Comparison of ENCODE assay signal across 11 mouse cellular contexts in genomic region chr7:122352566-122353277, GRCm38 (mm10).
A peak's percentile ranks its signal among the peaks of the same experiment; 100 is the strongest.
DNase-seq lines count a peak whose midpoint lies in the region; ATAC-seq lines count a peak whose summit lies in the region.
"Had no signal": no experiment of that assay in that cellular context is flagged by ENCODE, and none has a peak within 500 bp of the region (broad histone marks: within the 10 kb centered on the region; RNA-seq: fewer than 3 reads in every experiment).

No protein-coding gene starts in this region.

- no peaks in the 10 kb centered on the region for H3K36me3 ChIP-seq in forebrain, embryonic 13.5 days (ENCODE audit: poor library complexity, severe bottlenecking)
- no peaks in the 10 kb centered on the region for H3K36me3 ChIP-seq in stomach, embryonic 15.5 days
- H3K36me3 ChIP-seq: G1E had no signal

- no peak overlapping the region for H3K9ac ChIP-seq in forebrain, embryonic 13.5 days
- H3K9ac ChIP-seq in stomach, embryonic 15.5 days: no peak overlapping the region

- 35% methylated on average over 12 of the region's 12 CpGs for WGBS in forebrain, embryonic 13.5 days
- 58% methylated on average over 12 of the region's 12 CpGs for WGBS in stomach, embryonic 15.5 days

- no peaks in the 10 kb centered on the region for H3K9me3 ChIP-seq in forebrain, embryonic 13.5 days (replicated peaks)
- no peaks in the 10 kb centered on the region for H3K9me3 ChIP-seq in stomach, embryonic 15.5 days

- no peak overlapping the region for H3K4me3 ChIP-seq in forebrain, embryonic 13.5 days
- H3K4me3 ChIP-seq in stomach, embryonic 15.5 days (replicated peaks): no peak overlapping the region

- H3K27me3 ChIP-seq in forebrain, embryonic 13.5 days: no peaks in the 10 kb centered on the region
- H3K27me3 ChIP-seq in stomach, embryonic 15.5 days (replicated peaks): no peaks in the 10 kb centered on the region

- peak overlapping the region; percentile 36 for H3K4me2 ChIP-seq in forebrain, embryonic 13.5 days
- H3K4me2 ChIP-seq in stomach, embryonic 15.5 days: no peak overlapping the region

- DNase-seq in left cerebral cortex, postnatal 4 days: peak; percentile 68
- no peak for DNase-seq in left cerebral cortex, adult 18-20 months (ENCODE audit: low spot score in 2 of 2)
- DNase-seq in right cerebral cortex, postnatal 4 days: no peak
- DNase-seq in layer of hippocampus, postnatal 25 days (ENCODE audit: extremely low spot score in 1 of 2, low spot score in 1 of 2): no peak
- no peak for DNase-seq in adrenal gland, postnatal 36 days
- DNase-seq: lung, postnatal 10 days had no signal

- peak; percentile 85 for ATAC-seq in forebrain, embryonic 13.5 days
- ATAC-seq in megakaryocyte progenitor cell, adult 5-6 weeks (replicated peaks; ENCODE audit: poor library complexity): peak; percentile 54
- peak; percentile 35; the same call in 1 of the 2 replicates for ATAC-seq in stomach, embryonic 15.5 days (ENCODE audit: insufficient read depth, low FRiP score, low read depth)

- H3K27ac ChIP-seq in forebrain, embryonic 13.5 days: peak overlapping the region; percentile 62
- no peak overlapping the region for H3K27ac ChIP-seq in stomach, embryonic 15.5 days
- H3K27ac ChIP-seq: kidney, postnatal 0 days had no signal

- H3K4me1 ChIP-seq in forebrain, embryonic 13.5 days: peaks cover 12% of the 10 kb centered on the region; the same call in 1 of the 2 replicates
- H3K4me1 ChIP-seq in stomach, embryonic 15.5 days: no peaks in the 10 kb centered on the region

- intact Hi-C loops in left cerebral cortex, postnatal 4 days (cut with DNase I): no loop called here

Comparison
In these comparisons a context has a peak if more than half of its experiments do, and no peak if none do; other contexts are left out.
1. ATAC-seq: peak in every context shown above with its lines; median percentile 85 in forebrain, embryonic 13.5 days; 54 in megakaryocyte progenitor cell, adult 5-6 weeks; 35 in stomach, embryonic 15.5 days.